Mouse (Mus musculus): ENCODE measurements around the gene Prkch. TPM values are rescaled to one million over a fixed set of nuclear protein-coding genes. Genes with fewer than 3 reads are reported as not detected.

The Prkch gene
- polyA plus RNA-seq, 1 experiment: 44.7 TPM

GRCm38 (mm10) chr12:73593021-73593798, 8.6 kb downstream of the Prkch start:
- Histone ChIP-seq H3K4me3 (ENCODE audit: insufficient read depth, low read length) (peak overlapping the region; percentile 10; the same call in 1 of the 2 replicates), H3K27ac (ENCODE audit: insufficient read depth, low read depth, low read length) (peak overlapping the region; percentile 46), H3K4me1 (ENCODE audit: control insufficient read depth, insufficient read depth, low read length) (peaks cover 54% of the 10 kb centered on the region)
- TF ChIP-seq POLR2A (IDR thresholded peaks at IDR 0.05; ENCODE audit: borderline replicate concordance, low read depth, low read length) (no peak), CTCF (IDR thresholded peaks at IDR 0.05; ENCODE audit: low read depth, low read length) (no peak)

DNA sequence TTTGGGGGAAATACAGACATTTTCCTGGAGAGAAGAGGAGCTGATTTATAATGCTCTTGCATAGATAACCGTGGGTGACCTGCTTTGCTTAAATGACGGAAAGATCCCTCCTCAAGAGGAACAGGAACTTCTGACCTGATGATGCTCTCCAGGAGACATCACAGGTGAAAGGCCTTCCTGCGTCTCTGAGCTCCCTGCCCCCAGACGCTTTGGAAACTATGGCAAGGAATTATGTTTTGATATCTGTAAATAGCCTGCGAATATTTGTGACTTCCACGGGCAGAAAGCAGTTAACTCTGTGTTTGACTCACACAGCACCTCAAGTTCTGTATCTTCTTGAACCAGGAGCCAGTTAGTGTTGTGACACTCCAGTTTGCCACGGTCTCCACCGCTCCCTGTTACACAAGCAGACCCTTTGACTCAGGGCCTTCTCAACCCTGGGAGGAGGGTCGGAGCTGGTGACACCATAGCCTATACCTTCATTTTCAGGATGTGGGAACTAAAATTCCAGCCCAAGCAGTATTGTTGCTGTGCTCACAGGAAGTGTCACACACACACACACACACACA, 9.7 kb downstream of the Prkch start:
- no peak overlapping the region for H3K27ac ChIP-seq (ENCODE audit: insufficient read depth, low read depth, low read length)
- peaks cover 52% of the 10 kb centered on the region for H3K4me1 ChIP-seq (ENCODE audit: control insufficient read depth, insufficient read depth, low read length)
- TF ChIP-seq POLR2A (IDR thresholded peaks at IDR 0.05; ENCODE audit: borderline replicate concordance, low read depth, low read length) (no peak), CTCF (IDR thresholded peaks at IDR 0.05; ENCODE audit: low read depth, low read length) (no peak)
- no peak overlapping the region for H3K4me3 ChIP-seq (ENCODE audit: insufficient read depth, low read length)

DNA sequence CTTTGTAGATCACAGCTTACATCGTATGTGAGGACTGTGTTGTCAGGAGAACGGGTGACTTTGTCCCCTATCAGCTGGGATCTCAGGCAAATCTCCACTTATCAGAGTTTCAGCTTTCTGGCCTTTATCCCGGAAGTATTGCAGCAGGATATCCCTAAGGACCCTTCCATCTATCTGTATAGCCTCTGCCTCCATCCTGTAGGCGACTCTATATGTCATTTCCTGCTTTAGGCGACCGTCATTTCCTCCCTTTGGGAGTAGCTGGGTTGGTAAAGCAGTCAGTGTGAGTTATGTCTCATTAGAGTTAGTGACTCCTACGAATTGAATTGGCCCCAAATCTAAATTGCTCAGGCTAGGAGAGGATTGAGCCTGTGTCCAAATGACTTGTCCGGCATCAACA, 10.6 kb downstream of the Prkch start:
- Histone ChIP-seq H3K4me1 (ENCODE audit: control insufficient read depth, insufficient read depth, low read length) (peaks cover 54% of the 10 kb centered on the region), H3K4me3 (ENCODE audit: insufficient read depth, low read length) (no peak overlapping the region), H3K27ac (ENCODE audit: insufficient read depth, low read depth, low read length) (no peak overlapping the region)
- TF ChIP-seq POLR2A (IDR thresholded peaks at IDR 0.05; ENCODE audit: borderline replicate concordance, low read depth, low read length) (no peak), CTCF (IDR thresholded peaks at IDR 0.05; ENCODE audit: low read depth, low read length) (no peak)

DNA sequence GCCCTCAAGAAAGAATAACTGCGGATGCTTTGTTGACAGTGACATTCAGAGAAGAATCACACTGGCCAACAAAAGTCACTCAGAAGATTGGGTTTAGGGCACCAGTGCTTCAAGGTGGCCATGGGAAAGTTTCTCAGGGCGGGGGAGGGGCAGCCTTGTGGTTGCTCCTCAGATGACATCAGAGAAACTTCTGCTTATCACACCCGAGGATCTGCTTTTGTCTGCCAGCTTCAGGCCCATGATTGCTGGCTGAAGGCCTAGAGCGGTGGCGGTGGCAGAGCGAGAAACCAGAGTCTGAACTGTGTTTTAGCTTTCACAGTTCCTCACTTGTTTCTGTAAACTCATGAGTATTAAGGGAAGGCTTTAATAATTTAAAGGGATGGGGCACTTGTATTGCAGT, 13.6 kb downstream of the Prkch start:
- H3K27ac ChIP-seq (ENCODE audit: insufficient read depth, low read depth, low read length): peak overlapping the region; percentile 17; the same call in 1 of the 2 replicates
- no peak for TF ChIP-seq CTCF (IDR thresholded peaks at IDR 0.05; ENCODE audit: low read depth, low read length)
- no peak for TF ChIP-seq POLR2A (IDR thresholded peaks at IDR 0.05; ENCODE audit: borderline replicate concordance, low read depth, low read length)
- no peak overlapping the region for H3K4me3 ChIP-seq (ENCODE audit: insufficient read depth, low read length)

DNA sequence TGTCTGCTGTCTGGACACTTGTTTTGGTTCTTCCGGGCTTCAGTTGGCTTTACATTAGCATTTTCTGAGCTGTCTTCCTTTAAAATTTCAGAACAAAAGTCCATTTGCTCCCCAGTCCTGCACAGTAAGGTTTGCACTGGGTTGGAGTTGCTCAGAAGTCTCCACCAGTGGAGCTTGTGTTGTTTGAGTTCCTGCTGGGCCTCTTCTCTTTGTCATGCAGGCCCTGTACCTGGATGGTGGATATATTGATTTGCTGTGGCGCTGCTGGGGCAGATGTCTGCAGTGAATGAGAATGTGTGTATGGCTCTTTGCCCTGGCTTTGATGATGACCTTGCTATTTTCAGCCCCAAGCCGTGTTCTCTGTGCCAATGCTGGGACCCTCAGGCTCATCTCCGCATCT, 15.9 kb downstream of the Prkch start:
- Histone ChIP-seq H3K27ac (ENCODE audit: insufficient read depth, low read depth, low read length) (no peak overlapping the region), H3K4me3 (ENCODE audit: insufficient read depth, low read length) (no peak overlapping the region), H3K4me1 (ENCODE audit: control insufficient read depth, insufficient read depth, low read length) (peaks cover 72% of the 10 kb centered on the region)
- no peak for TF ChIP-seq CTCF (IDR thresholded peaks at IDR 0.05; ENCODE audit: low read depth, low read length)
- TF ChIP-seq POLR2A (IDR thresholded peaks at IDR 0.05; ENCODE audit: borderline replicate concordance, low read depth, low read length): no peak

More for the DNA sequence above, 13.6 kb downstream of the Prkch start:
- H3K4me1 ChIP-seq (ENCODE audit: control insufficient read depth, insufficient read depth, low read length): peaks cover 66% of the 10 kb centered on the region

- Histone ChIP-seq H3K4me1 (ENCODE audit: control insufficient read depth, insufficient read depth, low read length) (peaks cover 79% of the 10 kb centered on the region), H3K4me3 (ENCODE audit: insufficient read depth, low read length) (no peak overlapping the region), H3K27ac (ENCODE audit: insufficient read depth, low read depth, low read length) (peak overlapping the region; percentile 64)
- TF ChIP-seq CTCF (IDR thresholded peaks at IDR 0.05; ENCODE audit: low read depth, low read length) (no peak), POLR2A (IDR thresholded peaks at IDR 0.05; ENCODE audit: borderline replicate concordance, low read depth, low read length) (no peak)
Measured at GRCm38 (mm10) chr12:73602974-73603373, 18.4 kb downstream of the Prkch start.

DNA sequence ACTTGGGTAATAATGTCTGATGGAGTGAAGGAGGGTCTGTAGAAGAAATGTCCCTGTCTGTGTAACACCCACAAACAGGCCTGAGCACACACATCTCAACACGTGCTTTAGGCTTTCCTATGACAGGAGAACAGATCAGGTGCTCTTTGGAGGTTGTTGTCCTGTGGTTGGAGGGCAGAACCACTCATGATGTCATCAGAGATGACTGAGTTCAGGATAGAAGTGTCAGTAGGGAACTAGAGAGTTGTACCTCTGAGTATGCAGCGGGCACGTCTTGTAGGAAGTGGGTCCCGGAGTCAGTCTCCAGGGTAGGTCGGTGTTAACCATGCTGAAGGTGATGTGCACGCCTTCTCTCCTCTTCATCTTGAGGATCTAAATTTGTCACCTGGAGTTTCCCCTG, 19.1 kb downstream of the Prkch start:
- no peak overlapping the region for H3K4me3 ChIP-seq (ENCODE audit: insufficient read depth, low read length)
- H3K4me1 ChIP-seq (ENCODE audit: control insufficient read depth, insufficient read depth, low read length): peaks cover 84% of the 10 kb centered on the region
- peak overlapping the region; percentile 64 for H3K27ac ChIP-seq (ENCODE audit: insufficient read depth, low read depth, low read length)
- TF ChIP-seq CTCF (IDR thresholded peaks at IDR 0.05; ENCODE audit: low read depth, low read length) (no peak), POLR2A (IDR thresholded peaks at IDR 0.05; ENCODE audit: borderline replicate concordance, low read depth, low read length) (no peak)

DNA sequence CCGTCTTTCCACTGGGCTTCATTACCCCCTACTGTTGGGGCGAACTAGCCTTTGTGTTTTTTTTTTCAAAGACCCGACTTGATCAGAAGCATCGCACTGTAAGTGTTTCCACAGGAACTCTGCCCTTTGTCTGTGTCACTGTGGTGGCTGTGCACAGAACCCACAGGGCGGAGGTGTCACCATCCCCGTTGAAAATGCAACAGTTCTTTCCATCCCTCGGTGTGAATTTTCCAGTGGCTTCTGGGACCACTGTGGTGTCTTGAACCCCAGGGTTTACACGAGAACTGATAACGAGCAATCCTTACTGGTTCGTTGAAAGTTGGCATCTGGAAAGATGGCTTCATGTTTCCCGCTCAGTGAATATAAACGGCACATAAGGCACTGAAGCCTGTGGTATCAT, 20.2 kb downstream of the Prkch start:
- TF ChIP-seq POLR2A (IDR thresholded peaks at IDR 0.05; ENCODE audit: borderline replicate concordance, low read depth, low read length): no peak
- TF ChIP-seq CTCF (IDR thresholded peaks at IDR 0.05; ENCODE audit: low read depth, low read length): no peak
- Histone ChIP-seq H3K4me1 (ENCODE audit: control insufficient read depth, insufficient read depth, low read length) (peaks cover 84% of the 10 kb centered on the region), H3K4me3 (ENCODE audit: insufficient read depth, low read length) (no peak overlapping the region), H3K27ac (ENCODE audit: insufficient read depth, low read depth, low read length) (no peak overlapping the region)

DNA sequence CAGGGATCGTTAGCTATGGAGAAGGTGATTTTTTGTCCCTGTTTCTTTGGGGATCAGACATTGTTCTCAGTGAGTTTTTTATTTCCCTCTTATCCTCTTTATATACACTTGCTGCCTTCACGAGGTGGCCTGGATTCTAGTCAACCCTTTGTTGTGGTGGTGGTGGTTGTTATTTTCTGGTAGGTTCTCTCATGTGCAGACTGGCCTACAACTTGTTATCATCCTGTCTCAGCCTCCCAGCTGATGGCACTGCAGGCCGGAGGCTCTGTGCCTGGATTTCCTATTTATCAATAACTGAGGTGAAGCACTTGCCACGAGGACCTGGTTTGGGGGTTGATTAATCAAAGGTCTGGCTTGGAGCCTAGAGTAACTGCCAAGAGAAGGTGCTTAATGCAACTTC, 20.6 kb downstream of the Prkch start:
- TF ChIP-seq POLR2A (IDR thresholded peaks at IDR 0.05; ENCODE audit: borderline replicate concordance, low read depth, low read length): no peak
- no peak for TF ChIP-seq CTCF (IDR thresholded peaks at IDR 0.05; ENCODE audit: low read depth, low read length)
- Histone ChIP-seq H3K4me1 (ENCODE audit: control insufficient read depth, insufficient read depth, low read length) (peaks cover 86% of the 10 kb centered on the region), H3K27ac (ENCODE audit: insufficient read depth, low read depth, low read length) (peak overlapping the region; percentile 61), H3K4me3 (ENCODE audit: insufficient read depth, low read length) (no peak overlapping the region)

DNA sequence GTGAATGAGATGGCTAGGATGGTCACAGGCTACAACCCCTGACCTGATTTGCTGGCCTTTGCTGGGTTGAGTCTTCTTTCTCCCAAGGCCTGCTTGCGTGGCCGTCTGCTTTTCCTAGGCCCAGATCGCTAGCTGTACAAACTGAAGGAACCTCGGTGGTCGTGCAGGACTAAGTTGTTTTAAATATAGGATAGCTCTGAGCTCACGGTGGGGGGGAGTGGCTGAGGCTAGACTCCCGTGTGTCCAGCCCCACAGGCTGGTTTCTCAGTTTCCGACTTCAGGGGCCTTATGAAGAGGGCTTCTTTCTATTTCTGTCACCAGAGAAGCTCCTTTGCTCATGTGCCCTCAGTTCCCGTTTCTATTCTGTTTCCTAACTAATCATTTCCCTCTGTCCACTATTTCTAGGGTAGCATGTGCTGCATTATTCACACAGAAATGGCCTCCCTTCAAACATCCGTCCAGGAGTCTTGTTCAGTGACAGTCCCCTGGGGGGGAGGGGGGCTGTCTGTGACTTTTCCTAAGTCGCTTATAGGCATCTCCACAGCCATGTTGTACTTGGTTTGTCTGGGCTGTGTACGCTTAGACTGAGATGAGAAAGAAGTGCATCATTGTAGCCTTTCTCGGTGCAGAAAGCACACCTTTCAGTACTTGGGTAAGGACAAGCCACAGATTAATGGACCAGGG, 22.9 kb downstream of the Prkch start:
- TF ChIP-seq CTCF (IDR thresholded peaks at IDR 0.05; ENCODE audit: low read depth, low read length): no peak
- TF ChIP-seq POLR2A (IDR thresholded peaks at IDR 0.05; ENCODE audit: borderline replicate concordance, low read depth, low read length): no peak
- peak overlapping the region; percentile 45 for H3K4me3 ChIP-seq (ENCODE audit: insufficient read depth, low read length)
- peaks cover 89% of the 10 kb centered on the region for H3K4me1 ChIP-seq (ENCODE audit: control insufficient read depth, insufficient read depth, low read length)
- H3K27ac ChIP-seq (ENCODE audit: insufficient read depth, low read depth, low read length): peak overlapping the region; percentile 99
